Mouse (Mus musculus): ENCODE measurements around the gene Acsm4. TPM values are rescaled to one million over a fixed set of nuclear protein-coding genes. Genes with fewer than 3 reads are reported as not detected.
"Not testable (repeated sequence)": the region's sequence is repeated elsewhere in the genome, so short reads cannot be mapped to it uniquely, and the experiment has no call there.

The Acsm4 gene
- total RNA-seq (2021) = not detected
- long read RNA-seq, experiment 1 = 0 reads
- long read RNA-seq, experiment 2 = 0 reads

- intact Hi-C loops (cut with DNase I; ENCODE audit: low total_unique reads) = no loop called here
- no peak for DNase-seq
These were observed at the start of gene Acsm4 for GRCm38 (mm10) chr7:119689726-119690125. Gene Acsm4 (plus strand): TSS chr7:119690026.

GRCm38 (mm10) chr7:119642307-119642706, 47.5 kb upstream of the Acsm4 start:
- DNase-seq = no peak
- intact Hi-C loops (cut with DNase I; ENCODE audit: low total_unique reads) = no loop called here

GRCm38 (mm10) chr7:119667893-119668292, 21.9 kb upstream of the Acsm4 start:
- no peak for DNase-seq
- intact Hi-C loops (cut with DNase I; ENCODE audit: low total_unique reads) = no loop called here

GRCm38 (mm10) chr7:119670395-119670794, 19.4 kb upstream of the Acsm4 start:
- intact Hi-C loops (cut with DNase I; ENCODE audit: low total_unique reads) = no loop called here
- DNase-seq = no peak

- DNase-seq = no peak
- intact Hi-C loops (cut with DNase I; ENCODE audit: low total_unique reads) = no loop called here
These were observed 18.9 kb upstream of the Acsm4 start for GRCm38 (mm10) chr7:119670925-119671324.

- no peak for DNase-seq
- intact Hi-C loops (cut with DNase I; ENCODE audit: low total_unique reads) = no loop called here
These were observed 16.4 kb upstream of the Acsm4 start for GRCm38 (mm10) chr7:119673465-119673864.

- no peak for DNase-seq
- intact Hi-C loops (cut with DNase I; ENCODE audit: low total_unique reads) = no loop called here
These were observed 9.7 kb upstream of the Acsm4 start for GRCm38 (mm10) chr7:119680107-119680506.

- intact Hi-C loops (cut with DNase I; ENCODE audit: low total_unique reads) = no loop called here
- no peak for DNase-seq
These were observed 7.1 kb upstream of the Acsm4 start for GRCm38 (mm10) chr7:119682699-119683098.

- DNase-seq = no peak
- intact Hi-C loops (cut with DNase I; ENCODE audit: low total_unique reads) = no loop called here
These were observed 2.5 kb downstream of the Acsm4 start for GRCm38 (mm10) chr7:119692302-119692701.

- DNase-seq = no peak
- intact Hi-C loops (cut with DNase I; ENCODE audit: low total_unique reads) = no loop called here
These were observed 5.1 kb downstream of the Acsm4 start for GRCm38 (mm10) chr7:119694926-119695325.

GRCm38 (mm10) chr7:119714111-119714510, 24.3 kb downstream of the Acsm4 start:
- no peak for DNase-seq
- intact Hi-C loops (cut with DNase I; ENCODE audit: low total_unique reads) = no loop called here

- intact Hi-C loops (cut with DNase I; ENCODE audit: low total_unique reads) = no loop called here
These were observed 30.6 kb downstream of the Acsm4 start, which contains the start of gene Thumpd1 for GRCm38 (mm10) chr7:119720253-119720946. Gene Thumpd1 (minus strand): TSS chr7:119720798.

GRCm38 (mm10) chr7:119720947-119721310, 31.1 kb downstream of the Acsm4 start:
- DNase-seq = no peak
- intact Hi-C loops (cut with DNase I; ENCODE audit: low total_unique reads) = no loop called here

More at GRCm38 (mm10) chr7:119720253-119720946, 30.6 kb downstream of the Acsm4 start, which contains the start of gene Thumpd1:
- DNase-seq = peak; percentile 93

- no peak for DNase-seq
- intact Hi-C loops (cut with DNase I; ENCODE audit: low total_unique reads) = no loop called here
These were observed 37.8 kb downstream of the Acsm4 start for GRCm38 (mm10) chr7:119727621-119728020.

GRCm38 (mm10) chr7:119731262-119731661, 41.4 kb downstream of the Acsm4 start:
- intact Hi-C loops (cut with DNase I; ENCODE audit: low total_unique reads); DNase-seq: not testable (repeated sequence)

- DNase-seq = no peak
- intact Hi-C loops (cut with DNase I; ENCODE audit: low total_unique reads) = no loop called here
These were observed 49.1 kb downstream of the Acsm4 start for GRCm38 (mm10) chr7:119738877-119739276.

GRCm38 (mm10) chr7:119739798-119740468, 50.1 kb downstream of the Acsm4 start:
- DNase-seq; intact Hi-C loops (cut with DNase I; ENCODE audit: low total_unique reads): not testable (repeated sequence)

GRCm38 (mm10) chr7:119744321-119744720, 54.5 kb downstream of the Acsm4 start:
- no peak for DNase-seq
- intact Hi-C loops (cut with DNase I; ENCODE audit: low total_unique reads) = no loop called here

- DNase-seq = no peak
- intact Hi-C loops (cut with DNase I; ENCODE audit: low total_unique reads) = no loop called here
These were observed 56.0 kb downstream of the Acsm4 start for GRCm38 (mm10) chr7:119745869-119746268.

- DNase-seq = no peak
- intact Hi-C loops (cut with DNase I; ENCODE audit: low total_unique reads) = no loop called here
These were observed 58.9 kb downstream of the Acsm4 start for GRCm38 (mm10) chr7:119748761-119749160.

- DNase-seq = no peak
- intact Hi-C loops (cut with DNase I; ENCODE audit: low total_unique reads) = no loop called here
These were observed 60.1 kb downstream of the Acsm4 start for GRCm38 (mm10) chr7:119749942-119750341.

Data from gastrocnemius, postnatal 14 days (tissue).